Mouse (Mus musculus) macrophage (primary cell): Measurements from ENCODE around the gene Mia. TPM values are rescaled to one million over a fixed set of nuclear protein-coding genes. Genes with fewer than 3 reads are reported as not detected.

Source experiments
- H3K27ac ChIP-seq: fragments of 350-480 bp; formaldehyde crosslinking; 2 replicates; pipeline ENCODE4 v1.9.0; 2021
- H3K36me3 ChIP-seq: fragments of 350-480 bp; formaldehyde crosslinking; 2 replicates; pipeline ENCODE4 v1.9.0; 2021; ENCODE audit errors: inconsistent target
- H3K4me3 ChIP-seq: fragments of 350-480 bp; formaldehyde crosslinking; 2 replicates; pipeline ENCODE4 v1.9.0; 2021; ENCODE audit errors: inconsistent target
- H3K79me2 ChIP-seq: fragments of 350-480 bp; formaldehyde crosslinking; 2 replicates; pipeline ENCODE4 v1.9.0; 2021; ENCODE audit errors: inconsistent target
- WGBS: methylation state at CpG from one replicate; pipeline ENCODE4 v1.1.7; 2026; ENCODE audit warnings: inconsistent platforms; ENCODE audit not compliant: missing documents; 5-methylcytosine and 5-hydroxymethylcytosine counted together
- polyA plus RNA-seq: library from polyadenylated mRNA; stranded (reverse); fragments of 250-400 nt; gene quantifications from 3 replicates; pipeline ENCODE4 v1.2.4, GENCODE M21; 2018; ENCODE audit warnings: inconsistent platforms

Gene Mia
- polyA plus RNA-seq, 1 experiment from 2014 or later = not detected

- Histone ChIP-seq H3K27ac (no peak overlapping the region), H3K79me2 (peaks cover 45% of the 10 kb centered on the region), H3K4me3 (no peak overlapping the region), H3K36me3 (peaks cover 22% of the 10 kb centered on the region)
- WGBS = 16% methylated on average over 8 of the region's 8 CpGs
Observed at GRCm38 (mm10) chr7:27159882-27160281, 21.1 kb downstream of the Mia start.

- Histone ChIP-seq H3K4me3 (no peak overlapping the region), H3K79me2 (peaks cover 39% of the 10 kb centered on the region), H3K27ac (no peak overlapping the region), H3K36me3 (peaks cover 22% of the 10 kb centered on the region)
- 98% methylated on average over 5 of the region's 6 CpGs for WGBS
Observed at GRCm38 (mm10) chr7:27159256-27159655, 21.7 kb downstream of the Mia start.

GRCm38 (mm10) chr7:27158171-27158570, 22.8 kb downstream of the Mia start:
- peaks cover 28% of the 10 kb centered on the region; the same call in 1 of the 2 replicates for H3K79me2 ChIP-seq
- peaks cover 22% of the 10 kb centered on the region for H3K36me3 ChIP-seq
- over 99% methylated on average over 8 of the region's 9 CpGs for WGBS
- H3K4me3 ChIP-seq = no peak overlapping the region
- H3K27ac ChIP-seq = no peak overlapping the region

- H3K79me2 ChIP-seq = peaks cover 6% of the 10 kb centered on the region; the same call in 1 of the 2 replicates
- no peak overlapping the region for H3K27ac ChIP-seq
- 90% methylated on average over 12 of the region's 13 CpGs for WGBS
- H3K36me3 ChIP-seq = peaks cover 22% of the 10 kb centered on the region
- no peak overlapping the region for H3K4me3 ChIP-seq
Observed at GRCm38 (mm10) chr7:27156005-27156404, 25.0 kb downstream of the Mia start.

- peaks cover 8% of the 10 kb centered on the region for H3K36me3 ChIP-seq
- no peak within 1 kb of the TSS for H3K27ac ChIP-seq
- no peak within 1 kb of the TSS for H3K4me3 ChIP-seq
- 72% methylated on average over 7 of the region's 10 CpGs for WGBS
- H3K79me2 ChIP-seq = no peaks in the 10 kb centered on the region
Observed at GRCm38 (mm10) chr7:27153205-27153764, 27.7 kb downstream of the Mia start, which contains the start of gene Cyp2t4. TSS of gene Cyp2t4 (plus strand) at chr7:27153714.

- no peak overlapping the region for H3K4me3 ChIP-seq
- H3K27ac ChIP-seq = no peak overlapping the region
- WGBS = 65% methylated on average over 8 of the region's 8 CpGs
- no peaks in the 10 kb centered on the region for H3K36me3 ChIP-seq
- no peaks in the 10 kb centered on the region for H3K79me2 ChIP-seq
Observed at GRCm38 (mm10) chr7:27136410-27136996, 44.5 kb downstream of the Mia start.

GRCm38 (mm10) chr7:27133757-27134156, 47.2 kb downstream of the Mia start:
- H3K36me3 ChIP-seq = no peaks in the 10 kb centered on the region
- H3K79me2 ChIP-seq = no peaks in the 10 kb centered on the region
- no peak overlapping the region for H3K4me3 ChIP-seq
- no peak overlapping the region for H3K27ac ChIP-seq
- WGBS = 78% methylated on average over 4 of the region's 4 CpGs

- no peaks in the 10 kb centered on the region for H3K36me3 ChIP-seq
- no peak overlapping the region for H3K4me3 ChIP-seq
- no peak overlapping the region for H3K27ac ChIP-seq
- no peaks in the 10 kb centered on the region for H3K79me2 ChIP-seq
- WGBS = 78% methylated on average over 12 of the region's 12 CpGs
Observed at GRCm38 (mm10) chr7:27133156-27133555, 47.8 kb downstream of the Mia start.

GRCm38 (mm10) chr7:27132588-27132987, 48.4 kb downstream of the Mia start:
- no peak overlapping the region for H3K27ac ChIP-seq
- no peaks in the 10 kb centered on the region for H3K79me2 ChIP-seq
- WGBS = 13% methylated on average over 10 of the region's 10 CpGs
- H3K36me3 ChIP-seq = no peaks in the 10 kb centered on the region
- no peak overlapping the region for H3K4me3 ChIP-seq

- Histone ChIP-seq H3K27ac (no peak overlapping the region), H3K79me2 (no peaks in the 10 kb centered on the region), H3K4me3 (no peak overlapping the region), H3K36me3 (no peaks in the 10 kb centered on the region)
- 65% methylated on average over 2 of the region's 2 CpGs for WGBS
Observed at GRCm38 (mm10) chr7:27131387-27131786, 49.6 kb downstream of the Mia start.

GRCm38 (mm10) chr7:27130521-27131370, 50.2 kb downstream of the Mia start:
- WGBS = 88% methylated on average over 22 of the region's 22 CpGs
- no peak overlapping the region for H3K27ac ChIP-seq
- no peaks in the 10 kb centered on the region for H3K36me3 ChIP-seq
- no peaks in the 10 kb centered on the region for H3K79me2 ChIP-seq
- H3K4me3 ChIP-seq = no peak overlapping the region

GRCm38 (mm10) chr7:27129811-27130210, 51.1 kb downstream of the Mia start:
- 81% methylated on average over 8 of the region's 12 CpGs for WGBS
- Histone ChIP-seq H3K27ac (no peak overlapping the region), H3K36me3 (no peaks in the 10 kb centered on the region), H3K4me3 (no peak overlapping the region), H3K79me2 (no peaks in the 10 kb centered on the region)
